Mouse (Mus musculus) kidney, embryonic 15.5 days (tissue): ENCODE data around the gene Itpr1. TPM values are rescaled to one million over a fixed set of nuclear protein-coding genes. Genes with fewer than 3 reads are reported as not detected.

Experiments
- ATAC-seq: fragments of 200-750 bp; cut with Nextera tagmentation; replicated peaks from 2 replicates; pipeline ENCODE4 v1.8.0; 2017; ENCODE audit warnings: moderate TSS enrichment; ENCODE audit not compliant: low FRiP score
- H3K27ac ChIP-seq: fragments of 300-500 bp; sonication (generic); 2 replicates; pipeline ENCODE4 v1.5.1; 2015; ENCODE audit warnings: mild to moderate bottlenecking, inconsistent platforms
- H3K27me3 ChIP-seq: fragments of 300-500 bp; sonication (generic); 2 replicates; pipeline ENCODE4 v1.6.1; 2015; ENCODE audit warnings: inconsistent platforms
- H3K36me3 ChIP-seq: fragments of 300-500 bp; sonication (generic); 2 replicates; pipeline ENCODE4 v1.6.1; 2015; ENCODE audit warnings: inconsistent platforms
- H3K4me1 ChIP-seq: fragments of 300-500 bp; sonication (generic); 2 replicates; pipeline ENCODE4 v1.6.1; 2015; ENCODE audit warnings: inconsistent platforms
- H3K4me2 ChIP-seq: fragments of 300-500 bp; sonication (generic); 2 replicates; pipeline ENCODE4 v1.6.1; 2015; ENCODE audit warnings: moderate library complexity, mild to moderate bottlenecking, inconsistent platforms
- H3K4me3 ChIP-seq: fragments of 300-500 bp; sonication (generic); replicated peaks from 2 replicates; pipeline ENCODE4 v1.5.1; 2015; ENCODE audit warnings: mild to moderate bottlenecking, inconsistent platforms
- H3K9ac ChIP-seq: fragments of 300-500 bp; sonication (generic); 2 replicates; pipeline ENCODE4 v1.6.1; 2015; ENCODE audit warnings: mild to moderate bottlenecking, inconsistent platforms
- H3K9me3 ChIP-seq: fragments of 300-500 bp; sonication (generic); replicated peaks from 2 replicates; pipeline ENCODE4 v1.6.1; 2016; ENCODE audit warnings: inconsistent platforms
- WGBS: fragments of 180-500 bp; shearing (Covaris S2); methylation state at CpG from one replicate; pipeline ENCODE4 v1.1.7; 2015; ENCODE audit warnings: mixed read lengths; 5-methylcytosine and 5-hydroxymethylcytosine counted together
- polyA plus RNA-seq: library from polyadenylated mRNA; unstranded; fragments of >200 nt; fragmentation: Nextera tagmentation; extraction: Ambion mirVana; gene quantifications from 2 replicates; pipeline ENCODE4 v1.2.1, GENCODE M21; 2015

Gene Itpr1
- 18.6 and 19.4 TPM in 2 replicates for polyA plus RNA-seq

DNA sequence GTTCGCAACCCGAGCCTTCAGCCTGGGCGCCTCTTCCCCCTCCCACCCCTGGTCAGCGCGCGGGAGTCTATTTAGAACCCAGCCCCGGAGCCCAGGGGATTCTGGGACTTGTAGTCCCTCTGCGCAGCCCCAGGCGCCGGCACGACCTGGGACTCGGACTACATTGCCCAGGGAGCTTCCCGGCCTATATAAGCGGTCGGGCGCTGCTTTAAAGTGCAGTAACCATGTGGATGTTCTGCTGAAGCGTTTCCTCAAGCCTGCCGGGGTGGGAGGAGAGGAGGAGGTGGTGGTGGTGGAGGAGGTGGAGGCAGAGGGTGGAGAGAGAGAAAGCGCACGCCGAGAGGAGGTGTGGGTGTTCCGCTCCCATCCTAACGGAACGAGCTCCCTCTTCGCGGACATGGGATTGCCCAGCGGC is at the start of gene Itpr1:
Gene Itpr1, plus strand, starts transcription at position 216 of the 415 bp plus-strand sequence.
- Histone ChIP-seq H3K9ac (peak within 1 kb of the TSS; percentile 77), H3K4me3 (peak within 1 kb of the TSS; percentile 91), H3K36me3 (peaks cover 5% of the 10 kb centered on the region; the same call in 1 of the 2 replicates), H3K4me1 (peaks cover 38% of the 10 kb centered on the region), H3K4me2 (peak within 1 kb of the TSS; percentile 87), H3K9me3 (no peaks in the 10 kb centered on the region), H3K27ac (peak within 1 kb of the TSS; percentile 84), H3K27me3 (no peaks in the 10 kb centered on the region)
- peak; percentile 100 for ATAC-seq
- under 1% methylated on average over 27 of the region's 27 CpGs for WGBS

- Histone ChIP-seq H3K4me3 (no peak overlapping the region), H3K9ac (no peak overlapping the region), H3K9me3 (no peaks in the 10 kb centered on the region), H3K4me2 (no peak overlapping the region), H3K27ac (no peak overlapping the region), H3K27me3 (no peaks in the 10 kb centered on the region), H3K36me3 (no peaks in the 10 kb centered on the region), H3K4me1 (no peaks in the 10 kb centered on the region)
- ATAC-seq: no peak
- WGBS: 73% methylated on average over 5 of the region's 5 CpGs
Measured at GRCm38 (mm10) chr6:108164935-108165334, 48.0 kb upstream of the Itpr1 start.

GRCm38 (mm10) chr6:108165598-108165997 is 47.3 kb upstream of the Itpr1 start:
- H3K4me2 ChIP-seq: no peak overlapping the region
- 80% methylated on average over 2 of the region's 2 CpGs for WGBS
- no peaks in the 10 kb centered on the region for H3K27me3 ChIP-seq
- no peak overlapping the region for H3K27ac ChIP-seq
- H3K4me1 ChIP-seq: no peaks in the 10 kb centered on the region
- no peak overlapping the region for H3K9ac ChIP-seq
- no peak for ATAC-seq
- no peaks in the 10 kb centered on the region for H3K9me3 ChIP-seq
- no peak overlapping the region for H3K4me3 ChIP-seq
- H3K36me3 ChIP-seq: no peaks in the 10 kb centered on the region

DNA sequence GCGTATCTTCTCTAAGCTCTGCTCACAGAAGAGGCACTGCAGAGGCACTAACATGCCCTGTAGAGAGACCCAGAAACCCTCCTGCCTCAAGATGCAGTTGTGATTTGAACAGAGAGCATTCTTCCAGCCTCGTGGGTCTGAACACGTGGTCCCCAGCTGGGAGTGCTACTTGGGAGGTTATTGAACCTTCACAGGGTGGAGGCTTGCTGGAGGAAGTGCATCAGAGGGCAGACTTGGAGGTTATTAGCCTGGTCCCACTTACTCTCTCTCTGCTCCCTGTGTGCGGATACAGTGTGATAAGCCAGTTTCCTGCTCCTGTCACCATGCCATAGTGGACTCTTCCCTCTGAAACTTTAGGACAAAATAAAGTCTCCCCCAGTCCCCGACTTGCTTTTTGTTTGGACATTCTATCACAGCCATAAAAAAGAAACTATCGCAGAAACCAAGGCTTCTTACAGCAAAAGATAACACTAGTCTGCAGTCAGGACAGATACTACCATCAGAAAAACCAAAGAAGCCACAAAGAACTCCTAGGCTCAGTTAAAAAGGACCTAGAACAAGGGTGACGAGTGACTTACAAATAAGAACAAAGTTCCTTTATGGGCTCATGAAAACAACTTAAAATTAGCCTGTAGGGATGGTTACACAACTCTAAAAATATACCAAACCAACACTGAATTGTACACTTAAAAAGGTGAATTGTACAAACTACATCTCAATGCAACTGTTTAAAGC is 44.8 kb upstream of the Itpr1 start:
- no peak for ATAC-seq
- Histone ChIP-seq H3K9me3 (no peaks in the 10 kb centered on the region), H3K4me3 (no peak overlapping the region), H3K36me3 (peaks cover 9% of the 10 kb centered on the region), H3K9ac (no peak overlapping the region), H3K4me1 (no peaks in the 10 kb centered on the region), H3K27ac (no peak overlapping the region), H3K27me3 (no peaks in the 10 kb centered on the region), H3K4me2 (no peak overlapping the region)
- 72% methylated on average over 7 of the region's 7 CpGs for WGBS

GRCm38 (mm10) chr6:108168723-108169122 is 44.2 kb upstream of the Itpr1 start:
- no peak for ATAC-seq
- Histone ChIP-seq H3K4me3 (no peak overlapping the region), H3K9me3 (no peaks in the 10 kb centered on the region), H3K4me2 (no peak overlapping the region), H3K9ac (no peak overlapping the region), H3K36me3 (peaks cover 15% of the 10 kb centered on the region), H3K27ac (no peak overlapping the region), H3K27me3 (no peaks in the 10 kb centered on the region), H3K4me1 (no peaks in the 10 kb centered on the region)
- 90% methylated on average over 6 of the region's 6 CpGs for WGBS

- 91% methylated on average over 3 of the region's 3 CpGs for WGBS
Measured at GRCm38 (mm10) chr6:108169466-108169865, 43.4 kb upstream of the Itpr1 start.

DNA sequence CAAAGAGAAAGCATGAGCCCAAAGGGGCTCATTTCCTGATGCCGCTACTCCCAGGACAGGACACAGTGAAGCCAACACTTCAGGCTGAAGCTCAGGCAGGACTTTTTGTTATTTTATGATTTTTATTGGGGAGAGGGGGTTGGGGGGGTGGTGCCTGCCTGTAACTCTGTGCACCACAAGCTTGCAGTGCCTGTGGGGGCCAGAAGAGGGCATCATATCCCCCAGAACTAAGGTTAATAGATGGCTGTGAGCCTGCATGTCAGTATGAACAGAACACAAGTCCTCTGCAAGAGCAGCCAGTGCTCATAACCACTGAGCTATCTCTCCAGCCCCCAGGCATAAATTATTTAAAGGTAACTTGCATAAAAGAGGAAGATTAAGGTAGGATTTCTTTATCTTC is 40.7 kb upstream of the Itpr1 start:
- Histone ChIP-seq H3K9ac (no peak overlapping the region), H3K4me3 (no peak overlapping the region), H3K27ac (no peak overlapping the region), H3K36me3 (peaks cover 28% of the 10 kb centered on the region), H3K4me2 (no peak overlapping the region), H3K4me1 (no peaks in the 10 kb centered on the region), H3K27me3 (no peaks in the 10 kb centered on the region), H3K9me3 (no peaks in the 10 kb centered on the region)
- no peak for ATAC-seq
- 97% methylated on average over 1 of the region's 1 CpGs for WGBS

More at GRCm38 (mm10) chr6:108169466-108169865, 43.4 kb upstream of the Itpr1 start:
- Histone ChIP-seq H3K4me1 (no peaks in the 10 kb centered on the region), H3K9me3 (no peaks in the 10 kb centered on the region), H3K27ac (no peak overlapping the region), H3K4me2 (no peak overlapping the region), H3K36me3 (peaks cover 22% of the 10 kb centered on the region), H3K9ac (no peak overlapping the region), H3K27me3 (no peaks in the 10 kb centered on the region), H3K4me3 (no peak overlapping the region)
- no peak for ATAC-seq

DNA sequence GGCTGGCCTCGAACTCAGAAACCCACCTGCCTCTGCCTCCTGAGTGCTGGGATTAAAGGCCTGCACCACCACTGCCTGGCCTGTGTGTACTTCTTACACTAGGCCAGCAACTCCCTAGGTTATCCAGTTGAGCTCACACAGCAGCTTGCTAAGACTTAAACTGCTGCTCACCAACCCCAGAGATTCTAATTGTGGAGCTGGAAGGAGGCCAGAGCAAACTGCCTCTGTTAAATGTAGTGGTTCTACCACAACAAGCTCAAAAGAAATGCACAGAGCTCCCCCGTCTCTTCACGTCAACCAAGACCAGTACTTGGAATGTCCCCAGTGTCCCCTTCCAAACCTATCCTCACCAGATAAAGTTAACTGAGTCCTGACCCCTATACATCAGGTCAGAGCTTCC is 38.7 kb upstream of the Itpr1 start:
- peaks cover 28% of the 10 kb centered on the region for H3K36me3 ChIP-seq
- no peak overlapping the region for H3K27ac ChIP-seq
- 86% methylated on average over 3 of the region's 3 CpGs for WGBS
- no peaks in the 10 kb centered on the region for H3K27me3 ChIP-seq
- H3K4me2 ChIP-seq: no peak overlapping the region
- H3K4me1 ChIP-seq: no peaks in the 10 kb centered on the region
- no peak for ATAC-seq
- no peaks in the 10 kb centered on the region for H3K9me3 ChIP-seq
- H3K9ac ChIP-seq: no peak overlapping the region
- no peak overlapping the region for H3K4me3 ChIP-seq

DNA sequence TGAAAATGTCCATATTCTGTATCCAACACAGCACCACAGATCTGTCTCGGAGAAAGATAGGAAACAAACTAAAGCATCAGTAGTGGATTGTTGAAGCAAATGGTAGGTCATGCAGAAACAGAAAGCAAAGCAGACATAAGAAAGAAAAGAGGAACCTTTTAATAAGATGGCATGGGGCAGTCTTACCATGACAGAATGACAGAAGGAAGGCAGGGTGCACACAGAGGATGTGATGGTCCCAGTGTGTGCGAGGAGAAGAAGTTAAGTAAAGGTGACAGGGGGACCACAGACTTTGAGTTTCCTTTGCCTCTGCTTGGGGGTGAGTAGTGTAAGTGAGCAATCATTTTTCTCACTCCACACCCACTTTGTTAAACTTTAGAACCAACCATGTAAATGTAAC is 33.8 kb upstream of the Itpr1 start:
- no peak for ATAC-seq
- no peaks in the 10 kb centered on the region for H3K9me3 ChIP-seq
- H3K4me1 ChIP-seq: no peaks in the 10 kb centered on the region
- no peak overlapping the region for H3K27ac ChIP-seq
- WGBS: 88% methylated on average over 2 of the region's 2 CpGs
- H3K36me3 ChIP-seq: peaks cover 9% of the 10 kb centered on the region
- H3K9ac ChIP-seq: no peak overlapping the region
- no peaks in the 10 kb centered on the region for H3K27me3 ChIP-seq
- H3K4me2 ChIP-seq: no peak overlapping the region
- H3K4me3 ChIP-seq: no peak overlapping the region

- Histone ChIP-seq H3K9ac (peak within 1 kb of the TSS; percentile 64), H3K27me3 (no peaks in the 10 kb centered on the region), H3K4me3 (peak within 1 kb of the TSS; percentile 93), H3K4me1 (peaks cover 12% of the 10 kb centered on the region), H3K9me3 (no peaks in the 10 kb centered on the region), H3K27ac (no peak within 1 kb of the TSS), H3K36me3 (no peaks in the 10 kb centered on the region), H3K4me2 (peak within 1 kb of the TSS; percentile 89)
- WGBS: 4% methylated on average over 48 of the region's 49 CpGs
- ATAC-seq: peak; percentile 97
Measured at GRCm38 (mm10) chr6:108184847-108185684, 27.8 kb upstream of the Itpr1 start, which contains the start of gene Sumf1. Gene Sumf1, minus strand, starts transcription at chr6:108185582.

GRCm38 (mm10) chr6:108185685-108186009 is 27.2 kb upstream of the Itpr1 start:
- H3K9me3 ChIP-seq: no peaks in the 10 kb centered on the region
- no peaks in the 10 kb centered on the region for H3K27me3 ChIP-seq
- H3K4me3 ChIP-seq: peak overlapping the region; percentile 93
- H3K36me3 ChIP-seq: no peaks in the 10 kb centered on the region
- peaks cover 12% of the 10 kb centered on the region for H3K4me1 ChIP-seq
- 14% methylated on average over 4 of the region's 4 CpGs for WGBS
- H3K9ac ChIP-seq: peak overlapping the region; percentile 64; the same call in 1 of the 2 replicates
- peak overlapping the region; percentile 89 for H3K4me2 ChIP-seq
- ATAC-seq: no peak
- no peak overlapping the region for H3K27ac ChIP-seq

DNA sequence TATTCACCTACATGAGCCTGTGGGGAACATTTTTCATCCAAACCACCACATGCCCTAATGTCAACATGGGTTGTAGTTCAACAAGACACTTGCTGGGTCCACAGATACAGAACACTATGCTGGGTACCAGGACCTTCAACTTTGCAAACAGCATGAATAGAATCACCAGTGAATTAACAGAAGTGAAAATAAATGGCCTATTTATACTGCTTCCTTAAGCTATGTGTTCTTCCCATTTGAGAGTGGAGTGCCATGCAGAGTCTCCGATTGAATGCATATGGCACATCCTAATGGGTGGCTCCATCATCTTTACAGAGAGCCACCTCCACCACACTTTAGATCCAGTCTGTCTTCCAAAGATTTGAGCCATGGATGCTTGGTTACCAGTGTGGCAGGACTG is 22.2 kb upstream of the Itpr1 start:
- H3K27me3 ChIP-seq: no peaks in the 10 kb centered on the region
- H3K4me2 ChIP-seq: no peak overlapping the region
- no peak for ATAC-seq
- no peak overlapping the region for H3K4me3 ChIP-seq
- 0 out of 2 replicates have a peak, but pooled peaks cover under 1% of the 10 kb centered on the region for H3K4me1 ChIP-seq
- no peaks in the 10 kb centered on the region for H3K9me3 ChIP-seq
- 94% methylated on average over 1 of the region's 1 CpGs for WGBS
- H3K27ac ChIP-seq: no peak overlapping the region
- no peaks in the 10 kb centered on the region for H3K36me3 ChIP-seq
- H3K9ac ChIP-seq: no peak overlapping the region
